Mouse (Mus musculus) urinary bladder, postnatal 25 days (tissue): ENCODE results near the gene Fmr1nb.
"Not testable (repeated sequence)": the region's sequence is repeated elsewhere in the genome, so short reads cannot be mapped to it uniquely, and the experiment has no call there.

ENCODE experiments used
- DNase-seq: peaks from one replicate; pipeline ENCODE4 v3.0.0; 2022; ENCODE audit warnings: low spot score

Gene Fmr1nb

DNA sequence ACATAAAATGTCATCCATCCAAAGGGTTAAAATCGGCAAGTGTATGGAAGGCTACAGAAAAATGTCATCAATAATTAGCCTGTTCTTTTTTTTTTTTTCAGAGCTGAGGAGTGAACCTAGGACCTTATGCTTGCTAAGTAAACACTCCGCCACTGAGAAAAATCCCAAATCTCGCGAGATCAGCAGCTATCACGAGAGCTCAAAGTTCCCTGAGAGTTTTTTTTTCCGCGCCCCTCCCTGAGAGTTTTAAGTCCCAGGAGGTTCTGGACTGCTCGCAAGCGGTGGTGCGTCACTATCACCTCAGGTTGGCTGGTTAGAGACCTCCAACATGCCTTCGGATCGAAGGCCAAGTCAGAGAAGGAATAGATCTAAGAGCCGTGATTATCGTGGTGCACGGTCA, at the start of gene Fmr1nb:
Gene Fmr1nb (plus strand): TSS at position 234 of the 400 bp plus-strand sequence.
- DNase-seq: no peak

DNA sequence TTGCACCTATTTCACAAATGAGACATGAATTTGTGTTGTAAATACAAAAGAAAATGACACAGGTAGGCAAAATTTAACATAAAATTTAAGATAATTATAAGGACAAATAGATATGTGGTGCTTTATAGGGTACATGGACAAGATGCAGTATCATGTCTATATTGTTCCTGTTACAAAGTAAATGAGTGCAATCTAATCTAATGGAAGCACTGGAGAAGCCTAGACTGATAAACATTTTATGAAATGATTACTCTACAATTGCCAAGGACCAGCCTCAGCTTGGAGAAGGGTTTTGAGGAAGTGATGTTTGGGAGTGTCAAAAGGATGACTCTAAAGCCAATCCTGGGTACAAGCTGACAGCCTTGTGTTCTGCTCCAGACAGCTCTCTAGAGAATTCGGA, 24.7 kb upstream of the Fmr1nb start:
- DNase-seq: no peak

DNA sequence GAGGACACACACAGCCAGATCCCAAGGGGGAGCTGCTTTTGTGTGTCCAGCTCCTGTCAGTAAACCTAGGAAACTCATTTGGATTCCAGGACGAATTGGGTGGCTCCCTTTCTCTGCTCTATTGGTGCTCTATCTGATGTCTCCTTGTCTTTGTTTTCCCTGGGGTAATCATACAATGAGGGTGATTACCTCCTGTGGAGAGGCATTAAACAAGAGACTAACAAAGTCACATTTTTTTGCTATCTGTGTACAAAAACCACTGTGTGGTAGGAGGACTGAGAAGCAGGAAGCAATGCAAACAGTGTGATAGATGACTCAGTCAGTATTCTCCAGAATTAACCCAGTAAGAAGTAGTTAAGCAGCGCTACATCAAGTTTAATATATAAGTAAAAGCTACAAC, 21.6 kb upstream of the Fmr1nb start:
- no peak for DNase-seq

DNA sequence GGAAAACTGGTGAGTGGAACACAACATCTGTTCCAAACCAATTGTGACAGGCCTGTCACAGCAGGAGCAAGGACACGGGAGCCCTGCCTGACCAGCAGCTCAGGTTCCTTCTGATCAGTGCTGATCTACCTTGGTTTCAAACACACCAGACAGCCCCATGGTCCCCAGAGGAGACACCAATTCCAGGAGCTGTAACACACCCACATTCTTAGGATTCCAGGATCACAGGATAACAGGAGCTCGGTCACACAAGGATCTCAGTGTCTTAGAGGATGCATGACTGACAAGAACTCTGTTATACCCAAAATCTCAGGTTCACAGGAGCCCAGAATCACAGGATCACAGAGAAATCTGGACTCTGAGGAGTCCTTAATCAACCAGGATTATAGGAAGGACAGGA, 58.8 kb downstream of the Fmr1nb start:
- DNase-seq: not testable (repeated sequence)

DNA sequence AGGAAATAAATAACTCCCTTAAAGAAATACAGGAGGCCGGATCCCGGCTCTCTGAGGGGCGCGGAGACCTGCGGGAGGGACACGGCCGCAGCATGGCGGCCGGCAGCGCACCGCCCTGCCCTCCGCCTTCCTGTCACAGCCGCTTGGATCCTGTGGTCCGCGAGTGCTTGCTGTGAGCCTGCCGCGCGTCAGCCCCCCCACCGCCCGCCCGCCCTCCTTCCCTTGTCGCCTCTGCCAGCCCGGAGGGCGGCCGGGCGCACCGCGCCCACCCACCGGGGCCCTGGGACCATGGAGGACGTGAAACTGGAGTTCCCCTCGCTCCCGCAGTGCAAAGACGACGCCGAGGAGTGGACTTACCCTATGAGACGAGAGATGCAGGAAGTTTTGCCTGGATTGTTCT, 59.4 kb downstream of the Fmr1nb start, which contains the start of gene Gm14698:
Gene Gm14698 (plus strand): TSS at position 35 of the 400 bp plus-strand sequence.
- DNase-seq: not testable (repeated sequence)

DNA sequence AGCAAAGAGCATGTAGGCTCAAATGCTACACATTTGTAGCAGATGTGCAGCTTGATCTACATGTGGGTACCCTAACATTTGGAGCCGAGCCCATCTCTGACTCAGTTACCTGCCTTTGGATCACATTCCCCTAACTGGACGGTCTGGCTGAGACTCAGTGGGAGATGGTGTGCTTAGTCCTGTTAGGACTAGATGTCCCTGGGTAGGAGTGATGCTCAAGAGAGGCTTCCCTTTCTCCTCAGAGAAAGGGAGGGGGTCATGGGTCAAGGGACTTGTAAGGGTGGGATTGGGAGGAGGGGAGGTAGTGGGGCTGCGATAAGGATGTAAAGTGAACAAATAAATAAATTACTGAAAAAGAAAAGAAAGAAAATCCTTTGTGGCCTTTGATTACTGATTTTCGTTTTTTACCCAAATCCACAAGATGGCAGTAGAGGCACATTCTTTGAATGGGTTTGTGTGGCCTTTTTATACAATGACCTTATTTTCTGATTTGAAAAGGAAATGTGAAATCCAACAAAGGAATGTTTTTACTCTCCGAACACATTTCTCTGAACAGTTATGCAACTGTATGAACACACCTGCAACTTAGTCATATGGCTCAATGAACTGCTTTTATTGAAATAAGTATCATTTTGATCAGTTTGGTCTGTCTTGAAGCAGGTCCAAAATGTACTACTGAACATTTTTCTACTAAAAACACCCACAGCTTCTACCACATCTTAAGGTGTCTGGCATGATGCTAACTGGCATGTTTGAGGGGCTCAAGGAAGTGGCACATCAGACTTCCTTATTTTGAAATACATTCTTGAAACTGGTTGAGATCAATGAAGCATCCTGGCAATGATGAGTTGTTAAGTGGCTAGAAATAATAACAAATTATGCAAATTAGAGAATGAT, 78.2 kb downstream of the Fmr1nb start:
- DNase-seq: no peak
